Mouse (Mus musculus): ENCODE results near the gene Ptprn2. TPM values are rescaled to one million over a fixed set of nuclear protein-coding genes. Genes with fewer than 3 reads are reported as not detected.

The Ptprn2 gene
- polyA plus RNA-seq, 1 experiment from 2014 or later, result 14.9 TPM

DNA sequence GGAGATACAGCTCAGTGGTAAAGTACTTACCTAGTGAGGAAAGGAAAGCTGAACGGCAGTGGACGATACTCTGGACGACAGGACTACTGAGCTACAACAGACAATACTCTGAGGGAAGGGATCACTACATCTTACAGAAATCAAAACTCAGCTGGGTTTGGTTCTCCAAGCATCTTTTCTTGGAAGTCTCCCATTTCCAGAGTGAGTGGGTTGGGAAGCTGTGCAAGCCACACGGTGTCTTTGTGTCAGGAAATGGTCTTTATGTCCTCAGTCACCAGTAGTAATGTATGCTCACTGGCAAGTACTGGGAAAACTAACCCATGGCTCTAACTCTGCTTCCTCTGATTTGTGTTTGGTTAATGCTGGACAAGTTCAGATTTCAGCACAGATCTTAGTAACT, 724.9 kb downstream of the Ptprn2 start:
- Histone ChIP-seq H3K9me3 (no peaks in the 10 kb centered on the region), H3K4me3 (replicated peaks) (no peak overlapping the region), H3K27ac (no peak overlapping the region), H3K9ac (replicated peaks) (no peak overlapping the region), H3K27me3 (no peaks in the 10 kb centered on the region), H3K36me3 (peaks cover 57% of the 10 kb centered on the region), H3K4me1 (replicated peaks) (peaks cover 19% of the 10 kb centered on the region), H3K4me2 (replicated peaks) (no peak overlapping the region)
- 91% methylated on average over 4 of the region's 4 CpGs for WGBS
- no peak for ATAC-seq

DNA sequence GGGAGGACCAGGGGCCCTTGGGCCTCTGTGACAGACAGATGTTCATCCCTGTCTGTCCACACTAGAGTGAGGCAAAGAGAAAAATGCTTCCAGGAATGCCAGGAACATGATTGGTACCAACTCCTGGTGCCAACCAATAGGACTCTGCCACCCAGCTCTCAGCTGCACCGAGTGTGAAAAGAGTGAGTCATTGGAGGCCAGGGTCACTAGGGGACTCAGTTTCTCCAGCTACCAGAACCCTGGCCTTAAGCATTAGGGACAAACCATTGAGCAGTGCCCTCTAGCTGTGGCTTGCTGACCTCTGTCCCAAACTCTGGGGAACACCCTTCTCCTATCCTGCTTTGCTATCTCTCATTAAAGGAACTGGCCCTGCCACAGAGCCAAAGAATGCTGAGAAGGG, 728.0 kb downstream of the Ptprn2 start:
- Histone ChIP-seq H3K9me3 (no peaks in the 10 kb centered on the region), H3K4me2 (replicated peaks) (no peak overlapping the region), H3K36me3 (peaks cover 81% of the 10 kb centered on the region), H3K4me3 (replicated peaks) (no peak overlapping the region), H3K9ac (replicated peaks) (no peak overlapping the region), H3K27ac (no peak overlapping the region), H3K4me1 (replicated peaks) (peaks cover 13% of the 10 kb centered on the region), H3K27me3 (no peaks in the 10 kb centered on the region)
- 73% methylated on average over 1 of the region's 1 CpGs for WGBS
- ATAC-seq, result no peak

GRCm38 (mm10) chr12:117214272-117214671, 728.8 kb downstream of the Ptprn2 start:
- H3K27me3 ChIP-seq, result no peaks in the 10 kb centered on the region
- H3K36me3 ChIP-seq, result peaks cover 82% of the 10 kb centered on the region
- 87% methylated on average over 4 of the region's 4 CpGs for WGBS
- H3K4me2 ChIP-seq (replicated peaks), result no peak overlapping the region
- H3K9me3 ChIP-seq, result no peaks in the 10 kb centered on the region
- peak overlapping the region; percentile 25; the same call in 1 of the 2 replicates for H3K27ac ChIP-seq
- peaks cover 13% of the 10 kb centered on the region for H3K4me1 ChIP-seq (replicated peaks)
- 0 out of 2 replicates have a peak, but pooled peaks have one; percentile 18 for ATAC-seq
- no peak overlapping the region for H3K4me3 ChIP-seq (replicated peaks)
- H3K9ac ChIP-seq (replicated peaks), result no peak overlapping the region

DNA sequence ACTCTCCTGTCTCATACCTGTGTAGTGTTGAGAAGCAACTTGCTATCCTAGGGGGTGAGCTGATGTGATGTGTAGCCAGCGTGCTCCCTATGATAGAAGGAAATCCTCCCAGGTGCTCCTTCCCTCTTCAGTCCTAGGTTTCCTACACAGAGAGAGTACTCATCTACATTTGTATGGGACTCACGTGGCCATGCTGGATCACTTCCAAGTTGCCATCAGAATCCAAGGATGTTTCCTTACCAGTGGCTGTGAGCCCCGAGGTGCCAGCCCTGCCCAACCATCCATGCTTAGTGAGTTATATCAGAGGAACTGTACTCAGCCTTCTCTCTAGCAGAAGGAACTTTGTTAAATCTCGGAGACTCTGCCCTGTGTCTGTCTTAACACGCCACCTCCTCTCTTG, 729.4 kb downstream of the Ptprn2 start:
- Histone ChIP-seq H3K36me3 (peaks cover 82% of the 10 kb centered on the region), H3K4me3 (replicated peaks) (no peak overlapping the region), H3K4me2 (replicated peaks) (no peak overlapping the region), H3K27me3 (no peaks in the 10 kb centered on the region), H3K9ac (replicated peaks) (no peak overlapping the region), H3K4me1 (replicated peaks) (peaks cover 13% of the 10 kb centered on the region), H3K27ac (peak overlapping the region; percentile 32), H3K9me3 (no peaks in the 10 kb centered on the region)
- ATAC-seq, result peak; percentile 27; the same call in 1 of the 2 replicates
- WGBS, result 60% methylated on average over 5 of the region's 5 CpGs

GRCm38 (mm10) chr12:117221909-117222308, 736.4 kb downstream of the Ptprn2 start:
- Histone ChIP-seq H3K36me3 (peaks cover 81% of the 10 kb centered on the region), H3K27me3 (no peaks in the 10 kb centered on the region), H3K9ac (replicated peaks) (no peak overlapping the region), H3K4me3 (replicated peaks) (no peak overlapping the region), H3K4me2 (replicated peaks) (no peak overlapping the region), H3K27ac (0 out of 2 replicates have a peak overlapping the region, but pooled peaks have one; percentile 15), H3K4me1 (replicated peaks) (peaks cover 4% of the 10 kb centered on the region), H3K9me3 (no peaks in the 10 kb centered on the region)
- WGBS, result 76% methylated on average over 4 of the region's 4 CpGs
- no peak for ATAC-seq

DNA sequence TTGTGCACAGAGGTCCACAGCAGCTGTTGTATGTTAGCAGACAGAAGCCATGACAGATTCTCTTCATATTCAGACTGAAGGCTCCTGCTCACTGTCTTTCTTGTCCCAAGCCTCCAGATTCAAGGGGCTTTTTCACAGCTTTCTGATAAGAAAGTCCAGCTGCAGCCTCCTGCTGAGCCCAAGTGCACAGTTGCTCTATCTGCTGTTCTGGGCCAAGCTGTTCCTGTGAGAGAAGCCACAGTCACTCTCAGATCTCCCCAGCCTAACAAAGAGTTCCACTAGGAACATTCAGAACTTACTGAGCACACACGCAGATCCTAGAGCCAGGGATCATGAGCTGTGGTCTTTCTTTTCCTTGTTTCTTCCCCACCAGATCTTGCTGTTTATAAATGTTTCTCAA, 738.5 kb downstream of the Ptprn2 start:
- Histone ChIP-seq H3K27ac (peak overlapping the region; percentile 39), H3K36me3 (peaks cover 81% of the 10 kb centered on the region), H3K4me1 (replicated peaks) (peaks cover 18% of the 10 kb centered on the region), H3K4me3 (replicated peaks) (no peak overlapping the region), H3K9me3 (no peaks in the 10 kb centered on the region), H3K27me3 (no peaks in the 10 kb centered on the region), H3K9ac (replicated peaks) (no peak overlapping the region), H3K4me2 (replicated peaks) (no peak overlapping the region)
- ATAC-seq, result no peak
- WGBS, result 62% methylated on average over 1 of the region's 1 CpGs

DNA sequence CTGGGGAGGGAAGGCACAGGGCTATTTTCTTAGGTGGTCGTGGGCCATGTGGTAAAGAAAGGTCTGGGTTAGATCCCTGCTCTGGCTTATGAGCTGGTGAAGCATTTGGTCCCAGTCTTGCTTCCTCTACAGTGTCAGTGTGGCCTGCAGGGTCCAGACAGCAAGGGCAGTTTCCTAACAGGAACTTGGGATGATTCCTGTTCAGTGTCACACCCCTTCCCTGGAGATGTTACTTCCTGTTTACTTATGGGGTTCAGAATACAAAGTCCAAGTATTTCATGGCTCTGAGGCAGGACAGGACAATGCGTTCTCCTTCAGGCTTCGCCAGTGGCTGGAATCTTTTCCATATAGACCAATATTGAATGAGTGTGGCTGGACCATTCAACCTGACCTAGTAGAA, 741.7 kb downstream of the Ptprn2 start:
- peaks cover 39% of the 10 kb centered on the region for H3K4me1 ChIP-seq (replicated peaks)
- ATAC-seq, result no peak
- H3K9me3 ChIP-seq, result no peaks in the 10 kb centered on the region
- H3K27me3 ChIP-seq, result no peaks in the 10 kb centered on the region
- peaks cover 78% of the 10 kb centered on the region for H3K36me3 ChIP-seq
- H3K4me3 ChIP-seq (replicated peaks), result no peak overlapping the region
- H3K9ac ChIP-seq (replicated peaks), result no peak overlapping the region
- WGBS, result 87% methylated on average over 3 of the region's 3 CpGs
- peak overlapping the region; percentile 22; the same call in 1 of the 2 replicates for H3K27ac ChIP-seq
- H3K4me2 ChIP-seq (replicated peaks), result no peak overlapping the region

GRCm38 (mm10) chr12:117229442-117229841, 743.9 kb downstream of the Ptprn2 start:
- Histone ChIP-seq H3K4me3 (replicated peaks) (no peak overlapping the region), H3K27me3 (no peaks in the 10 kb centered on the region), H3K4me2 (replicated peaks) (no peak overlapping the region), H3K27ac (0 out of 2 replicates have a peak overlapping the region, but pooled peaks have one; percentile 41), H3K36me3 (peaks cover 77% of the 10 kb centered on the region), H3K9me3 (no peaks in the 10 kb centered on the region), H3K9ac (replicated peaks) (no peak overlapping the region), H3K4me1 (replicated peaks) (peaks cover 37% of the 10 kb centered on the region)
- ATAC-seq, result no peak
- 77% methylated on average over 4 of the region's 4 CpGs for WGBS

DNA sequence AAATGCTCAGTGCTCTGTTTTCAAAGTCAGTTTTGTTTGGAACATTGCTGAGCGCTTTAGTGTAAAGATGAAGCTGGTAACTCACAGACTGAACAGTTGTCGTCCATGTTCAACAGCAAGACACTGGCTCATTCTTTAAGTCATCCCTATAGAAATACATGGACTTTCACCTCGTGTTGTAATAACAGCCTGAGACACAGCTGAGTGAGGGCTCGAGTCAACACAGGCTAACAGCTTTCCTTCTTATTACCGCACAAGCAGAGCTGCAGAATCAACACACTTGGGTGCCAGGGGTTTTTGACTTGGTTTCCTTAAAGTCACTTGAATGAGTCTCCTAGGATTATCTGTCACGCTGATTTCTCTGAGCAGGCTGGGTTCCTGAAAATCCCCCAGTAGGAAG, 744.8 kb downstream of the Ptprn2 start:
- 61% methylated on average over 6 of the region's 6 CpGs for WGBS
- Histone ChIP-seq H3K9me3 (no peaks in the 10 kb centered on the region), H3K9ac (replicated peaks) (no peak overlapping the region), H3K36me3 (peaks cover 81% of the 10 kb centered on the region), H3K27ac (0 out of 2 replicates have a peak overlapping the region, but pooled peaks have one; percentile 41), H3K4me1 (replicated peaks) (peaks cover 45% of the 10 kb centered on the region), H3K4me2 (replicated peaks) (no peak overlapping the region), H3K27me3 (no peaks in the 10 kb centered on the region), H3K4me3 (replicated peaks) (no peak overlapping the region)
- no peak for ATAC-seq

DNA sequence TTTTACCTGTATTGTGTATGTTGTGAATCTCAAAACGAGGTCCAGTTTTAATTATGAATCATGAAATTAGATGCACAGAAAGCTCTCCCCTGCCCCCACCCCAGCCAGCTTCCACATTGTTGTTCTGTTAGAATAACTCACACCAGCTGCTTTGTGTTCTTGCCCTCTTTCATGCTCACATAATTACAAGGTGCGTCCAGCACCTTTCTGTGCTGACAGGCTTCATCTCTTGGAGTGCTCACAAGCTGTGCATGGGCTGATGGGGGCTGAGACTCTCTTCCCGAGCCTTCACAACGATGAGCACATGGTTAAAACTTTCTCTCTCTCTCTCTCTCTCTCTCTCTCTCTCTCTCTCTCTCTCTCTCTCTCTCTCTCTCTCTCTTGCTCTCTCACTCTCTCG, 746.3 kb downstream of the Ptprn2 start:
- WGBS, result 63% methylated on average over 5 of the region's 5 CpGs
- H3K36me3 ChIP-seq, result peaks cover 81% of the 10 kb centered on the region
- ATAC-seq, result no peak

DNA sequence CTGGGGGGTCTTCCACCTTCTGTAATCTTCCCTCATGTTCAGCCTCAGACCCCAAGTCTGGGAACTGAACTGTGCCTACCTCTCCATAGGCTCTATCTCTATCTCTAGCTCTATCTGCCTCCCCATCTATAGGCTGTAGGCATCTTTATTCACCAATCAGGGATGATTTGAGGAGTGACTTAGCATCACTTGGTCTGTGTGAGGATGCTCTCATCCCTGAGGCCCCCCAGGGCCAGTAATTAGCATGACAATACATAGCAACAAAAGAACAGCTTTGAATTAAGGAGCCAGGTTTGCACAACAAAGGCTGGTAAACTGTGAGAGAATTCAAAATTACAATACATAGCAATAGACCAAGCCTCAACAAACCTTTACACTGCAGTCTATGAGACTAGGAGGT, 749.6 kb downstream of the Ptprn2 start:
- no peak overlapping the region for H3K9ac ChIP-seq (replicated peaks)
- no peak overlapping the region for H3K4me3 ChIP-seq (replicated peaks)
- no peaks in the 10 kb centered on the region for H3K9me3 ChIP-seq
- H3K4me2 ChIP-seq (replicated peaks), result no peak overlapping the region
- H3K4me1 ChIP-seq (replicated peaks), result peaks cover 31% of the 10 kb centered on the region
- peak overlapping the region; percentile 32; the same call in 1 of the 2 replicates for H3K27ac ChIP-seq
- 0 out of 2 replicates have a peak, but pooled peaks have one; percentile 46 for ATAC-seq
- H3K27me3 ChIP-seq, result no peaks in the 10 kb centered on the region
- H3K36me3 ChIP-seq, result peaks cover 79% of the 10 kb centered on the region

More for the DNA sequence above, 746.3 kb downstream of the Ptprn2 start:
- Histone ChIP-seq H3K9ac (replicated peaks) (no peak overlapping the region), H3K9me3 (no peaks in the 10 kb centered on the region), H3K27ac (peak overlapping the region; percentile 64), H3K27me3 (no peaks in the 10 kb centered on the region), H3K4me3 (replicated peaks) (no peak overlapping the region), H3K4me2 (replicated peaks) (no peak overlapping the region), H3K4me1 (replicated peaks) (peaks cover 46% of the 10 kb centered on the region)

DNA sequence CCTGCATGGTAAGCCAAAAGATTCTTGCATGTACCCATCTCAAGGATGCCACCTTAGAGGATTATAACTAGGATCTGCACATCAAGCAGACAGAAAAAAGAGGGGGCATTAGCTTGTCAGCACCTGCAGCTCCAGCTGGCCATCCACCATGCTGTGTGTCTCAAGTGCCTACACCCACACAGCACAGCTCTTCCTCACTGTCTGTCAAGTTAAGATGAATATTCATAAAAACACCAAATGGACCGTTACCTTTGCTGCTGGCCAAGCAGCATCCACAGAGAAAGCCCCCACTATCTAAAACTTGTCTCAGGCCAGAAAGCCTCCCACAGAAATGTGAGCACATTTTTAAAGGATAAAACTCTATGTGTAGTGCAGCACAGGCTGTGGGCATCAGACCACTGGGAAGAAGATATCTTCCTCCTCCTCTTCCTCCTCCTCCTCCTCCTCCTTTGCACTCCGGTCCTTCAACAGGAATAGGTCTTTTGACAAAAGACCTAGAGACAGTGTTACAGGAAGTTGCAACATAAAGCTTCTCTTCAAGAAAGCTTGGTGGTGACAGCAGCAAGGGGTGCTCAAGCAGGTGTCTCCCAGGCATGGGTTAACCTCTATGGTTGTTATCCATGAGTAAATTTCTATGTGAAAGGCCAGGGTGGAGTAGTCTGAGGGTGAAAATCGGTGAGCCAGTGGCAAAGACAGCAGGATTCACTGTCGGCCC, 750.7 kb downstream of the Ptprn2 start:
- ATAC-seq, result no peak
- Histone ChIP-seq H3K36me3 (peaks cover 80% of the 10 kb centered on the region), H3K9ac (replicated peaks) (no peak overlapping the region), H3K4me3 (replicated peaks) (no peak overlapping the region), H3K4me2 (replicated peaks) (no peak overlapping the region), H3K9me3 (no peaks in the 10 kb centered on the region), H3K27ac (no peak overlapping the region), H3K27me3 (no peaks in the 10 kb centered on the region), H3K4me1 (replicated peaks) (peaks cover 29% of the 10 kb centered on the region)
- 82% methylated on average over 4 of the region's 4 CpGs for WGBS

Measured in midbrain, embryonic 13.5 days (tissue).